Mouse (Mus musculus) gastrocnemius, adult 2 months (tissue): Measurements from ENCODE around the gene Rflnb. TPM values are rescaled to one million over a fixed set of nuclear protein-coding genes. Genes with fewer than 3 reads are reported as not detected.

ENCODE experiments used
- DNase-seq: peaks from one replicate; pipeline ENCODE4 v3.0.0; 2022
- H3K27ac ChIP-seq: fragments of 200-600 bp; 2 replicates; pipeline ENCODE4 v1.8.1; 2022; ENCODE audit warnings: mild to moderate bottlenecking
- H3K4me3 ChIP-seq: fragments of 200-600 bp; 2 replicates; pipeline ENCODE4 v1.8.1; 2022; ENCODE audit warnings: mild to moderate bottlenecking, moderate library complexity
- CTCF ChIP-seq: fragments of 200-600 bp; IDR thresholded peaks from 2 replicates; pipeline ENCODE4 v1.8.1; 2022; ENCODE audit warnings: antibody characterized with exemption, mild to moderate bottlenecking, moderate library complexity
- intact Hi-C: fragments of 180-260 bp; cut with DNase I; formaldehyde crosslinking; loops from one replicate; pipeline ENCODE4 v1.15.1; 2025
- total RNA-seq, 2 experiments: library from RNA; stranded (reverse); gene quantifications; 2 replicates each; pipeline ENCODE4 v1.2.3; 2021

Rflnb gene
- total RNA-seq, 2 experiments from 2014 or later: 13.2 to 21.8 TPM

GRCm38 (mm10) chr11:75972916-75973567 lies 54.5 kb downstream of the Rflnb start:
- TF ChIP-seq CTCF: no peak
- no peak overlapping the region for H3K27ac ChIP-seq

GRCm38 (mm10) chr11:75972188-75972587 lies 55.4 kb downstream of the Rflnb start:
- DNase-seq: no peak
- intact Hi-C loops: no loop called here
- TF ChIP-seq CTCF: no peak
- Histone ChIP-seq H3K4me3 (no peak overlapping the region), H3K27ac (no peak overlapping the region)

More at GRCm38 (mm10) chr11:75972916-75973567, 54.5 kb downstream of the Rflnb start:
- no peak for DNase-seq
- no peak overlapping the region for H3K4me3 ChIP-seq
- intact Hi-C loops: no loop called here

GRCm38 (mm10) chr11:75970629-75971028 lies 57.0 kb downstream of the Rflnb start:
- Histone ChIP-seq H3K27ac (no peak overlapping the region), H3K4me3 (no peak overlapping the region)
- DNase-seq: no peak
- peak; percentile 19; the same call in 1 of the 2 replicates for TF ChIP-seq CTCF
- intact Hi-C loops: no loop called here

Other genes with a start within 250 kb of the Rflnb start
- gene Doc2b, start 231.7 kb downstream of the Rflnb start, total RNA-seq: 1 to 10 TPM; 1.0 to 1.4 TPM
- 10 to 100 TPM; 12.7 to 15.0 TPM for gene Rph3al, start 89.4 kb downstream of the Rflnb start, total RNA-seq
- gene 1700016K19Rik, start 27.9 kb downstream of the Rflnb start, total RNA-seq: not detected
- 10 to 100 TPM; 22.0 to 22.1 TPM for gene Vps53, start 151.9 kb upstream of the Rflnb start, total RNA-seq
- gene Fam57a, start 151.9 kb upstream of the Rflnb start, total RNA-seq: 1 to 10 TPM; 1.4 to 2.0 TPM
- not detected for gene Dbil5, start 189.8 kb upstream of the Rflnb start, total RNA-seq
- 1 to 10 TPM; 3.0 to 3.9 TPM for gene Gemin4, start 189.9 kb upstream of the Rflnb start, total RNA-seq
- gene Mrm3, start 215.9 kb upstream of the Rflnb start, total RNA-seq: 10 to 100 TPM; 11.3 to 16.2 TPM
- gene Glod4, start 215.9 kb upstream of the Rflnb start, total RNA-seq: 10 to 100 TPM; 21.9 to 24.2 TPM